Mouse (Mus musculus) brain, embryonic 18.5 days (tissue): ENCODE results near the gene Serpina3g.

Source experiments
- DNase-seq: peaks from one replicate; pipeline ENCODE4 v3.0.0-alpha.2; 2012; ENCODE audit warnings: low read depth, low spot score

Gene Serpina3g

GRCm38 (mm10) chr12:104279056-104279435 is 43.0 kb downstream of the Serpina3g start:
- DNase-seq: no peak

GRCm38 (mm10) chr12:104283380-104283779 is 47.3 kb downstream of the Serpina3g start:
- no peak for DNase-seq

- DNase-seq: no peak
These were observed 52.3 kb downstream of the Serpina3g start for GRCm38 (mm10) chr12:104288336-104288735.

- no peak for DNase-seq
These were observed 53.8 kb downstream of the Serpina3g start for GRCm38 (mm10) chr12:104289872-104290271.
